Mouse (Mus musculus): ENCODE results near the gene Prr29. TPM values are rescaled to one million over a fixed set of nuclear protein-coding genes. Genes with fewer than 3 reads are reported as not detected.
"Not testable (repeated sequence)": the region's sequence is repeated elsewhere in the genome, so short reads cannot be mapped to it uniquely, and the experiment has no call there.

Prr29 gene
- total and polyA plus RNA-seq, 2 experiments = 0.17 TPM; not detected in 1

DNA sequence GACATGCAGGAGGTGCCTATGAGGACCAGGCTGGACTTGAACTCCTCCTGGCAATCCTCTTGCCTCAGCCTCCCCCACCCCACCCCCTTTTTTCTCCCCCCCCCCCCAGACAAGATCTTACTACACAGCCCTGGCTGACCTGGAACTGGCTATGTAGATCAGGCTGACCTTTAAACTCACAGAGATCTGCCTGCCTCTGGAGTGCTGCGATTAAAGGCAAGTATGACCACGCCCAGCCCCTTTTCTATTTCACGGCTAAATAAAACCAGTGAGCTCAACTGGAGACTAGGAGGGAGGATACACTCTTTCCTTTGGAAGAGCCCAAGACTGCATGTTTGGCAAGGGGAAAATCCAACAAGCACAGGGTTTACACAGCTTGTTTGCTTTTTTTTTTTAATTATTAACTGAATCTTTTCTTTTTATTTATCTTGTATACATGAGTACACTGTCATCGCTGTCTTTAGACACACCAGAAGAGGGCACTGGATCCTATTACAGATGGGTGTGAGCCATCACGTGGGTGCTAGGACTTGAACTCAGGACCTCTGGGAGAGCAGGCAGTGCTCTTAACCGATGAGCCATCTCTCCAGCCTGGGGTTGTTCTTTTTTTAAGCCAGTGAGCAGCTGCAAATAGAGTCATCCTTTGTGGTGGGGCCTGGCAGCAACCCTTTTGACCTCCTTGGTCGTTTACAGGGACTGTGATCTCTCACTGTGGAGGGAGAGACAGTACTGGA is 27.5 kb downstream of the Prr29 start:
- Histone ChIP-seq H3K27me3 (ENCODE audit: control insufficient read depth, insufficient read depth, low read length) (no peaks in the 10 kb centered on the region), H3K9ac (ENCODE audit: low read depth, low read length) (no peak overlapping the region), H3K4me3 (ENCODE audit: insufficient read depth, low read depth, low read length) (no peak overlapping the region), H3K36me3 (ENCODE audit: control insufficient read depth, insufficient read depth, low read length) (peaks cover 27% of the 10 kb centered on the region), H3K79me2 (ENCODE audit: control insufficient read depth, insufficient read depth, low read length) (no peaks in the 10 kb centered on the region), H3K27ac (replicated peaks; ENCODE audit: insufficient read depth, low read depth, low read length) (peak overlapping the region; percentile 67), H3K4me1 (ENCODE audit: control insufficient read depth, insufficient read depth, low read length) (peaks cover 14% of the 10 kb centered on the region)
- DNase-seq (ENCODE audit: extremely low read depth, low read depth, low spot score) = peak; percentile 92
- peak; percentile 39 for TF ChIP-seq CTCF (IDR thresholded peaks at IDR 0.05; ENCODE audit: low read depth, low read length)
- no peak for TF ChIP-seq POLR2A (IDR thresholded peaks at IDR 0.05; ENCODE audit: extremely low read depth, insufficient read depth, low read length)
- WGBS = 16% methylated on average over 7 of the region's 7 CpGs

DNA sequence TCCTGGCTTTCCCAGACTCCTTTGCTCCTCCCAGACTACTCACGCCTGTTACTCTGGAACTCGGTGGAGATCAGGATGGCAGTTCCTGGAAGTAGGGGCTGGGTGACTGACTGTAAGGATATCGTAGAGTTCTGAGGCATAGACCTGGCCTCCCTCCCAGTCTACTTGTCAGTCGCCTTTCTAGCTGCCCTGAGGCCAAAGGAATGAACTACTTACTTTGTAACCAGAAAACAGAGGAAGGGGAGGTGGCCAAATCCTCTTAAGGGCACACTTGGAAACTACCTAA is 28.0 kb downstream of the Prr29 start:
- Histone ChIP-seq H3K27ac (replicated peaks; ENCODE audit: insufficient read depth, low read depth, low read length) (peak overlapping the region; percentile 67), H3K4me1 (ENCODE audit: control insufficient read depth, insufficient read depth, low read length) (peaks cover 14% of the 10 kb centered on the region), H3K79me2 (ENCODE audit: control insufficient read depth, insufficient read depth, low read length) (no peaks in the 10 kb centered on the region), H3K9ac (ENCODE audit: low read depth, low read length) (no peak overlapping the region), H3K27me3 (ENCODE audit: control insufficient read depth, insufficient read depth, low read length) (no peaks in the 10 kb centered on the region), H3K36me3 (ENCODE audit: control insufficient read depth, insufficient read depth, low read length) (peaks cover 32% of the 10 kb centered on the region), H3K4me3 (ENCODE audit: insufficient read depth, low read depth, low read length) (no peak overlapping the region)
- peak; percentile 55 for DNase-seq (ENCODE audit: extremely low read depth, low read depth, low spot score)
- TF ChIP-seq CTCF (IDR thresholded peaks at IDR 0.05; ENCODE audit: low read depth, low read length) (no peak), POLR2A (IDR thresholded peaks at IDR 0.05; ENCODE audit: extremely low read depth, insufficient read depth, low read length) (no peak)
- 12% methylated on average over 4 of the region's 4 CpGs for WGBS

DNA sequence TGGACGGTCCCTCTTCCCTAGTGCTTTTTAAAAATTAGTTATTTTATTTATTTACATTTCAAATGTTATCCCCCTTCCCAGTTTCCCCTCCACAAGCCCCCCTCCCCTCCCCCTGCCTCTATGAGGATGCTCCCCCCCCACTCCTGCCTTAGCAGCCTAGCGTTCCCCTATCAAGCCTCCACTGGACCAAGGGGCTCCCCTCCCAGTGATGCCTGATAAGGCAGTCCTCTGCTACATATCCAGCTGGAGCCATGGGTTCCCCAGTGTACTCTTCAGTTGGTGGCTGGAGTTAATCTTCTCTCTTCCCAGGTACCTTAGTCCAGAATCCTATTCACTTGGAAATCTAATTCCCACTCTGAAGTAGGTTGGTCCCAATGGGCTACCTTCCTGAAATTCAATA is 28.8 kb downstream of the Prr29 start:
- not testable (repeated sequence) for H3K27me3 ChIP-seq (ENCODE audit: control insufficient read depth, insufficient read depth, low read length); H3K4me3 ChIP-seq (ENCODE audit: insufficient read depth, low read depth, low read length); H3K27ac ChIP-seq (replicated peaks; ENCODE audit: insufficient read depth, low read depth, low read length); DNase-seq (ENCODE audit: extremely low read depth, low read depth, low spot score); H3K9ac ChIP-seq (ENCODE audit: low read depth, low read length); H3K79me2 ChIP-seq (ENCODE audit: control insufficient read depth, insufficient read depth, low read length)
- 82% methylated on average over 2 of the region's 2 CpGs for WGBS
- peaks cover 14% of the 10 kb centered on the region for H3K4me1 ChIP-seq (ENCODE audit: control insufficient read depth, insufficient read depth, low read length)
- peaks cover 39% of the 10 kb centered on the region for H3K36me3 ChIP-seq (ENCODE audit: control insufficient read depth, insufficient read depth, low read length)

DNA sequence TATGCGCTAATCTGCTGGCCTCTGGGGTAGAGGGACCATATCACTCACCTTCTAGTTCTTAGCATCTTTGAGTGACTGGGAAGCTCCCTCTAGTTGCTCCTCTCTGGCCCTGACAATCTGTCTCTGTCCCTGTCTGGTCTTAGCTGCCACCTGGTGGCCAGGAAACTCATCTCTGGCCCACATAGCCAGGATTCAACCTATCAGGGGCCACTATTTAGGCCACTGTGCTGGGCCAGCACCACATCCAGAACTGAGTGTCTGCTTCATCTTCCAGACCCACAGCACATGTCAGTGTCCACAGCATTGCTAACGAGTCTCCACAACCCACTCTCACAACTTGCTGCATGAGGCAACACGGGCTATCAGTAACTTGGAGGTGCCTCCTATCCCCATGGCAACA is 32.4 kb downstream of the Prr29 start:
- H3K27me3 ChIP-seq (ENCODE audit: control insufficient read depth, insufficient read depth, low read length) = no peaks in the 10 kb centered on the region
- no peak overlapping the region for H3K27ac ChIP-seq (replicated peaks; ENCODE audit: insufficient read depth, low read depth, low read length)
- H3K4me1 ChIP-seq (ENCODE audit: control insufficient read depth, insufficient read depth, low read length) = peaks cover 11% of the 10 kb centered on the region
- no peaks in the 10 kb centered on the region for H3K79me2 ChIP-seq (ENCODE audit: control insufficient read depth, insufficient read depth, low read length)
- DNase-seq (ENCODE audit: extremely low read depth, low read depth, low spot score) = no peak
- TF ChIP-seq POLR2A (IDR thresholded peaks at IDR 0.05; ENCODE audit: extremely low read depth, insufficient read depth, low read length) (no peak), CTCF (IDR thresholded peaks at IDR 0.05; ENCODE audit: low read depth, low read length) (peak; percentile 45)
- H3K4me3 ChIP-seq (ENCODE audit: insufficient read depth, low read depth, low read length) = no peak overlapping the region
- 93% methylated on average over 3 of the region's 3 CpGs for WGBS
- peaks cover 70% of the 10 kb centered on the region for H3K36me3 ChIP-seq (ENCODE audit: control insufficient read depth, insufficient read depth, low read length)
- no peak overlapping the region for H3K9ac ChIP-seq (ENCODE audit: low read depth, low read length)

DNA sequence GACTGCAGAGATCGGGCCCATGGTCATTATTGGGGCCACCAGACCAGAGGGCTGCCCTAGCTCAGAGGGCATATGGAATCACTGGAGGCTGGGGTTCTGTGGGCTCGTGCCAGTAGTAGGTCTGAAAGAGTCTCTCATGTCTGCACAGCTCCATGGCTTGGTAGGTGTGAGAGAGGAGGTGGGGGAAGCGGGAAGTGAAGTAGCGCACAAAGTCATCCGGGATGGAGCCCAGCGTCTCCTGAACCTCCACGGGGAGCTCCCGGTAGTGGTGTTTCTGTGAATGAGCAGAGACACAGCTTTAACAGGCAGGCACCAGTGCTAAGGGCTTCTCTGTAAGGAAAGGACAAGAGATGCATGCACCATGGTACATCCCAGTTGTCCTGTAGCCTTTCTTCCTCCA is 33.2 kb downstream of the Prr29 start:
- DNase-seq (ENCODE audit: extremely low read depth, low read depth, low spot score) = no peak
- TF ChIP-seq POLR2A (IDR thresholded peaks at IDR 0.05; ENCODE audit: extremely low read depth, insufficient read depth, low read length) (no peak), CTCF (IDR thresholded peaks at IDR 0.05; ENCODE audit: low read depth, low read length) (no peak)
- Histone ChIP-seq H3K9ac (ENCODE audit: low read depth, low read length) (no peak overlapping the region), H3K27ac (replicated peaks; ENCODE audit: insufficient read depth, low read depth, low read length) (no peak overlapping the region), H3K79me2 (ENCODE audit: control insufficient read depth, insufficient read depth, low read length) (no peaks in the 10 kb centered on the region), H3K4me3 (ENCODE audit: insufficient read depth, low read depth, low read length) (no peak overlapping the region), H3K4me1 (ENCODE audit: control insufficient read depth, insufficient read depth, low read length) (peaks cover 5% of the 10 kb centered on the region; the same call in 1 of the 2 replicates), H3K36me3 (ENCODE audit: control insufficient read depth, insufficient read depth, low read length) (peaks cover 78% of the 10 kb centered on the region), H3K27me3 (ENCODE audit: control insufficient read depth, insufficient read depth, low read length) (no peaks in the 10 kb centered on the region)
- WGBS = 95% methylated on average over 8 of the region's 8 CpGs

GRCm38 (mm10) chr11:106410011-106410410 is 44.7 kb downstream of the Prr29 start:
- Histone ChIP-seq H3K27me3 (ENCODE audit: control insufficient read depth, insufficient read depth, low read length) (no peaks in the 10 kb centered on the region), H3K27ac (replicated peaks; ENCODE audit: insufficient read depth, low read depth, low read length) (peak overlapping the region; percentile 85), H3K4me3 (ENCODE audit: insufficient read depth, low read depth, low read length) (no peak overlapping the region), H3K4me1 (ENCODE audit: control insufficient read depth, insufficient read depth, low read length) (peaks cover 34% of the 10 kb centered on the region), H3K79me2 (ENCODE audit: control insufficient read depth, insufficient read depth, low read length) (no peaks in the 10 kb centered on the region), H3K9ac (ENCODE audit: low read depth, low read length) (peak overlapping the region; percentile 50), H3K36me3 (ENCODE audit: control insufficient read depth, insufficient read depth, low read length) (peaks cover 63% of the 10 kb centered on the region)
- TF ChIP-seq CTCF (IDR thresholded peaks at IDR 0.05; ENCODE audit: low read depth, low read length) (no peak), POLR2A (IDR thresholded peaks at IDR 0.05; ENCODE audit: extremely low read depth, insufficient read depth, low read length) (no peak)
- DNase-seq (ENCODE audit: extremely low read depth, low read depth, low spot score) = no peak
- 52% methylated on average over 4 of the region's 4 CpGs for WGBS
